Mouse (Mus musculus): Measurements from ENCODE around the gene Gm10300. TPM values are rescaled to one million over a fixed set of nuclear protein-coding genes. Genes with fewer than 3 reads are reported as not detected.

Gene Gm10300
- polyA plus RNA-seq, 1 experiment from 2014 or later: not detected

Other genes with a start within 250 kb of the Gm10300 start
- 15.9 and 23.5 TPM in 2 replicates for gene Ptpru, start 236.4 kb upstream of the Gm10300 start, polyA plus RNA-seq (2015; fragmentation: Nextera tagmentation; extraction: Ambion mirVana)
- gene Mecr, start 231.2 kb upstream of the Gm10300 start, polyA plus RNA-seq (2015; fragmentation: Nextera tagmentation; extraction: Ambion mirVana): 38.3 and 39.2 TPM in 2 replicates
- gene Srsf4, start 201.1 kb upstream of the Gm10300 start, polyA plus RNA-seq (2015; fragmentation: Nextera tagmentation; extraction: Ambion mirVana): 91.1 and 94.0 TPM in 2 replicates
- 0.22 TPM in 2 replicates for gene Tmem200b, start 152.9 kb upstream of the Gm10300 start, polyA plus RNA-seq (2015; fragmentation: Nextera tagmentation; extraction: Ambion mirVana)
- gene Epb41, start 624 bp downstream of the Gm10300 start, polyA plus RNA-seq (2015; fragmentation: Nextera tagmentation; extraction: Ambion mirVana): 48.1 and 51.3 TPM in 2 replicates
- gene Oprd1, start 69.8 kb downstream of the Gm10300 start, polyA plus RNA-seq (2015; fragmentation: Nextera tagmentation; extraction: Ambion mirVana): 0.90 and 1.1 TPM in 2 replicates
- 97.4 and 104 TPM in 2 replicates for gene Ythdf2, start 137.6 kb downstream of the Gm10300 start, polyA plus RNA-seq (2015; fragmentation: Nextera tagmentation; extraction: Ambion mirVana)
- gene Gmeb1, start 186.9 kb downstream of the Gm10300 start, polyA plus RNA-seq (2015; fragmentation: Nextera tagmentation; extraction: Ambion mirVana): 37.7 and 39.0 TPM in 2 replicates
- gene Taf12, start 199.7 kb downstream of the Gm10300 start, polyA plus RNA-seq (2015; fragmentation: Nextera tagmentation; extraction: Ambion mirVana): 36.5 and 43.6 TPM in 2 replicates
- 3.4 and 3.5 TPM in 2 replicates for gene Rab42, start 228.7 kb downstream of the Gm10300 start, polyA plus RNA-seq (2015; fragmentation: Nextera tagmentation; extraction: Ambion mirVana)